Mouse (Mus musculus) brain, embryonic 14.5 days (tissue): Measurements from ENCODE around the gene Rps5.
A peak's percentile ranks its signal among the peaks of the same experiment; 100 is the strongest.

Experiments used
- CTCF ChIP-seq: fragments of 200-500 bp; IDR thresholded peaks from 2 replicates; pipeline ENCODE4 v1.5.1; 2012; ENCODE audit warnings: inconsistent platforms, mild to moderate bottlenecking, moderate library complexity, borderline replicate concordance; ENCODE audit not compliant: insufficient read depth, insufficient read length; ENCODE audit errors: extremely low read depth
- POLR2A ChIP-seq: fragments of 200-500 bp; IDR thresholded peaks from 2 replicates; pipeline ENCODE4 v1.6.1; 2012; ENCODE audit warnings: mild to moderate bottlenecking, inconsistent platforms, borderline replicate concordance; ENCODE audit not compliant: poor library complexity, insufficient read depth, insufficient read length, severe bottlenecking; ENCODE audit errors: extremely low read depth

DNA sequence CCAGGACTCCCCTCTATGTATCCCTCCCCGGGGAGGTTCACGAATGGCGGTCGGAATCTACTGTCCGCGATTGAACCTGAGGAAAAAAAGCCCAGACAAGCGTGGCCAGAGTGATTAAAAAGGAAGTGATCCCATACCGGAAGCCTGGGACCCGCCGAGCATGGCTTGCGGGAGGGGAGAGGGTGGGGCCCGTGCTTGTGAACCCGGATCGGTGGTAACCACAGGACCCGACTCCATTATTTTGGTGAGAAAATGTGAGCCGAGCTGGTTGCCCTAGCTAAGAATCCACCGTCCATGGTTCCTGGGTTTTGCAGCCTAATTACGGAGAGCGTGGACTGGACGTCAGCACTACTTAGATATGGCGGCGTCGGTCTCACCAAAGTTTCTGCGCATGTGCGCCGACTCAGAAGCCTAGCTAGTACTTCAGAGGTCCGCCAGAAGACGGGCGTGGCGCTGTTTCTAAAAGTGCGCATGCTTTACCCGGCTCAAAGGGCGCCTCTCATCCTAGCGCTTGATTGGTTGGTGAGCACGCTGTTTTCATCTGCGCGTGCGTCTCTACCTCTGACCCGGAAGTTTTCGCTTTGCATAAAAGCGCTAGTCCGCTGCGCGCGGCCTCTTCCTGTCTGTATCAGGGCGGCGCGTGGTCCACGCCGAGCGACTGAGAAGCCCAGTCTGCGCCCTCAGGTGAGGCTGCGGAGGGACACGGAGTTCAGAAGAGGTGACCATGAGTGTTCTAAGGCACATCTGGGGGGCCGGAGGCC, at the start of gene Rps5:
- peak; percentile 91 for TF ChIP-seq CTCF
- peak; percentile 43; the same call in 1 of the 2 replicates for TF ChIP-seq POLR2A
